Mouse (Mus musculus): ENCODE results near the gene Tbx18. TPM values are rescaled to one million over a fixed set of nuclear protein-coding genes. Genes with fewer than 3 reads are reported as not detected.

Gene Tbx18
- polyA plus RNA-seq (2017; shearing (Covaris generic)) = not detected

DNA sequence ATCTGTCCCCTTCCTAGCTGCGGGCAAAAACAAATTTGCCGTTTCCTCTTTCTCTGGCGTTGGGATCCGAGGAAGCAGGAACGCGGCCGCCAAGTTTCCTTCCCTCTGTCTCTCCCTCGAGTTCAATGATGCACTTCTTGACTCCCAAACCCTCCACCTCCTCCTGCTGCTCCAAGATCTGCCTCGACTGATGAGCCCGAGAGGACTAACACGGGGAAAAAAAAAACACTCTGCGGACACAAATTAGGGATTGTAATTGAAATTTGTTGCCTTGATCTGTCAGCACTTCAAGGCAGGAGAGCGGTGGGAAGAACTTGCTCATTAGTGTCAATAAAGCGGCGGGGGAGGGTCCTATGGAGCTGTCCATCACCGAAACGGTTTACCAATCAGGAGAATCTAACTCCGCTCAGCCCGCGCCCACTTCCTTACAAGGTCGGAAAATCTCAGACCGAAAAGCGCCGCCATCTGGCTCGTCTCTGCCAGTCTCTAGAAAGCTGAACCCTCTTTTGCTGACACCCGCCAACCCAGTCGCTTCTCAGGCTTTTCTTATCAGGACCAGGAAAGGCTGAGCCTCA, at the start of gene Tbx18:
TSS of gene Tbx18 (minus strand) at position 300 of the 575 bp plus-strand sequence.

